Mouse (Mus musculus) heart, postnatal 36 days (tissue): ENCODE data around the gene Ubox5. TPM values are rescaled to one million over a fixed set of nuclear protein-coding genes. Genes with fewer than 3 reads are reported as not detected.
"Not testable (repeated sequence)": the region's sequence is repeated elsewhere in the genome, so short reads cannot be mapped to it uniquely, and the experiment has no call there.

ENCODE experiments used
- DNase-seq, 2 experiments: peaks; one replicate each; pipeline ENCODE4 v3.0.0; 2021 to 2022
- intact Hi-C: fragments of 180-260 bp; cut with DNase I; formaldehyde crosslinking; loops from one replicate; pipeline ENCODE4 v1.15.1; 2025
- total RNA-seq, 2 experiments: library from RNA; stranded (reverse); gene quantifications; 2 replicates each; pipeline ENCODE4 v1.2.3; 2021

Ubox5 gene
- total RNA-seq, 2 experiments from 2014 or later, result 3.7 to 4.1 TPM

- intact Hi-C loops, result no loop called here
- DNase-seq, result no peak
Observed at GRCm38 (mm10) chr2:130579791-130580190, 50.0 kb downstream of the Ubox5 start.

GRCm38 (mm10) chr2:130578148-130578547, 51.7 kb downstream of the Ubox5 start:
- intact Hi-C loops, result no loop called here
- DNase-seq, result peak; percentile 47 to 71

DNA sequence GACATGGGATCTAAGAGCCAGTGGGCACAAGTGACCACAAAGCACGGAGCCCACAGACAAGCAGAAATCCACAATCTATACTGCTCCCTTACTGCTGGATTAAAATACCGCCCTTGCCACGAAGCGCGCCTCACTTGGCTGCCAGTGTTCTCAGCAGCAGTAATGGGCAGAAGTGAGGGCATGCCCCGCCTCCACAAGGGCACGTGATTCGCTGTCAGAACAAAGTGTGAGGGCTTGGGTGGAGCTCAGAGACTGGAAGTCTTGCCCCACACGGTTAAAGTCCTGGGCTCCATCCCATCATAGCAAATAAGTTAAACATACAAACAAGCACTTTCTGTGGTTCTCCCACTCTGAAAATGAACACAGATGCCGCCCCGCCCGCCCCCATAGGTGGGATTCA, 52.2 kb downstream of the Ubox5 start:
- DNase-seq, result peak; percentile 34 to 51
- intact Hi-C loops, result no loop called here

- DNase-seq, result no peak
- intact Hi-C loops, result no loop called here
Observed at GRCm38 (mm10) chr2:130577021-130577420, 52.8 kb downstream of the Ubox5 start.

DNA sequence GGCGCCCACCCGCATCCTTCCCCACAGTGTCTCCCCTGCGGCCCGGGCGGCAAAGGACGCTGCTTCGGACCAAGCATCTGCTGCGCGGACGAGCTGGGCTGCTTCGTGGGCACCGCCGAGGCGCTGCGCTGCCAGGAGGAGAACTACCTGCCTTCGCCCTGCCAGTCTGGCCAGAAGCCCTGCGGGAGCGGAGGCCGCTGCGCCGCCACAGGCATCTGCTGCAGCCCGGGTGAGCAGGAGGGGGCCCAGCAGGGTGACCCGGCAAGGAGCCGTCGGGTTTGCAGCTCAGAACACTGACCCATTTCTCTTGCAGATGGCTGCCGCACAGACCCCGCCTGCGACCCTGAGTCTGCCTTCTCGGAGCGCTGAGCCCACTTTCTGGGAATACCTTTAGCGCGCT, 53.3 kb downstream of the Ubox5 start:
- DNase-seq, result peak in 1 of 2 experiments; percentile 22
- intact Hi-C loops, result not testable (repeated sequence)

DNA sequence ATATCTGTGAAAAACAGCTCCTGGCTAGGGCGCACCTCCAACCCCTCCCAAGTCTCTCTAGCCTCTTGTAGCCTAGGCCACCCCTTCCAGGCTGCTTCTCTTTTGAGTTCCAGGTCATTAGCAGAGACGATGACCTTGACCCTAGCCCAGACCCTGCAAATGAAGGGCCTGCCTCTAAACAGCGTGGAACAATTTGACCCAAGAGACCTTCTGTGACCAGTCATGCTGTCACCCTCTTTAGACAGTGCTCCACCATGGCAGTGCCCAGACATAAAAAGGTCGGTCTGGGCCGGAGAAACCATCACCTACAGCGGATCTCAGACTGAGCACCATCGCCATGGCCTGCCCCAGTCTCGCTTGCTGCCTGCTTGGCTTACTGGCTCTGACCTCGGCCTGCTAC, 54.0 kb downstream of the Ubox5 start, which contains the start of gene Oxt:
Gene Oxt, plus strand, starts transcription at position 301 of the 400 bp plus-strand sequence.
- no peak for DNase-seq

GRCm38 (mm10) chr2:130574960-130575359, 54.9 kb downstream of the Ubox5 start:
- DNase-seq, result no peak
- intact Hi-C loops, result no loop called here

More for the DNA sequence above, 54.0 kb downstream of the Ubox5 start, which contains the start of gene Oxt:
- intact Hi-C loops, result no loop called here

GRCm38 (mm10) chr2:130569926-130570325, 59.9 kb downstream of the Ubox5 start:
- intact Hi-C loops, result no loop called here
- DNase-seq, result no peak

DNA sequence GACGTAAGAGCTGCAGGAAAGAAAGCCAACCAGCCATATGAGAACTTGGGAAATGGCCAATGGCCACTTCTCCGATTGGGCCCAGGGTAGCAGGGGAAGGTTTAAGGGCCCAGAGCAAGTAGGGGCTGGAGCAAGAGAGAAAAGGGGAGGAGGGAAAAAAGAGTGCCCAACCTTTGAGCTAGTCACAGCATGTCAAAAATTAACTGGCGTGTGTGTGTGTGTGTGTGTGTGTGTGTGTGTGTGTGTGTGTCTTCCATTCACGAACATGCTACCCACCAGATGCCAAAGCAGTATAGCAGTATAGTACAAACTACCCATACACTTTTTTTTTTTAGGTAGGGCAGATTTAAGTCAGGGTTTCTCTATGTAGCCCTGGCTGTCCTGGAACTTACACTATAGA, 60.9 kb downstream of the Ubox5 start:
- intact Hi-C loops, result no loop called here
- no peak for DNase-seq

- no peak for DNase-seq
- intact Hi-C loops, result loop anchor here (2.0 to 5.0 kb wide), 2 partner anchors 34 to 97 kb away; partner anchors contain the start of gene Ddrgk1
Observed at GRCm38 (mm10) chr2:130564983-130565382, 64.9 kb downstream of the Ubox5 start.

GRCm38 (mm10) chr2:130564063-130564462, 65.8 kb downstream of the Ubox5 start:
- no peak for DNase-seq
- intact Hi-C loops, result loop anchor here (2.0 to 5.0 kb wide), 2 partner anchors 35 to 98 kb away; partner anchors contain the start of gene Ddrgk1

DNA sequence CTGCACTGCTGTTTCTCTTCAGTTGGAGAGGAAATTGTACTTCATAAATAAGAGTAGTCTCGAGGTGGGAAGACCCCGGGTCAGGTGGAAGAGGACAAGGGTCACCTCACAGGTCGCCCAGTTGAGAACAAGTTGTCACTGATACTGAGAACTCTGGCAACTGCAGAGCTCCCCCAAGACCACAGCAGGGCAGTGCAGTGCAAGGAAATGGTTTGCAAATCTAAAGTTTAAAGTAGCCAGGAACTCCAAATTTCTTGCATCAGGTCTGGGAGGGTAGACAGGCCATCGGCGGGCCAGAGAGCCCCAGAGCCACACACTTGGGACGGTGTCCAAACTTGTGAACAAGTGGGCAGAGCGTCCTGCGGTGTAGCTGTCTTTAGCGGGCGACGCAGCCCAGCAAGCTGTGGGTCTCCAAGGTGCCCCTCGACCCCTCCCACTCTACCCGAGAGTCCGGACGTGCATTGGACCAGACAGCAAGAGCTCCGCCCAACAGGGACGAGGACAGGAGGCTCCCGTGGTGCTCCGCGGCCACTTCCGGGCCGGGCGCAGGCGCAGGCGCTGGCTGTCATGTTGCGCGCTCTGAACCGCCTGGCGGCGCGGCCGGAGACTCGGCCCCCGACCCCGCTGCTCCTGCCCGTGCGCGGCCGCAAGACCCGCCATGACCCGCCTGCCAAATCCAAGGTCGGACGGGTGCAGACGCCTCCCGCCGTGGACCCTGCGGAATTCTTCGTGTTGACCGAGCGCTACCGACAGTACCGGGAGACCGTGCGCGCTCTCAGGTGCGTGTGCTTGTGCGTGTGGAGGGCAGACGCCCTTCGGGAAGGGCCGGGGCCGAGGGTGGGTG, 66.4 kb downstream of the Ubox5 start, which contains the start of gene Mrps26:
Gene Mrps26, plus strand, starts transcription at position 531 of the 844 bp plus-strand sequence.
- DNase-seq, result peak; percentile 88 to 90
- intact Hi-C loops, result loop anchor here (2.0 to 5.0 kb wide), 2 partner anchors 35 to 99 kb away; partner anchors contain the start of gene Ddrgk1

- intact Hi-C loops, result no loop called here
- no peak for DNase-seq
Observed at GRCm38 (mm10) chr2:130558015-130558414, 71.8 kb downstream of the Ubox5 start.

- intact Hi-C loops, result no loop called here
Observed at GRCm38 (mm10) chr2:130557462-130557861, 72.4 kb downstream of the Ubox5 start.

GRCm38 (mm10) chr2:130556292-130556691, 73.5 kb downstream of the Ubox5 start:
- DNase-seq, result no peak
- intact Hi-C loops, result no loop called here

More at GRCm38 (mm10) chr2:130557462-130557861, 72.4 kb downstream of the Ubox5 start:
- no peak for DNase-seq

GRCm38 (mm10) chr2:130554841-130555240, 75.0 kb downstream of the Ubox5 start:
- DNase-seq, result no peak

DNA sequence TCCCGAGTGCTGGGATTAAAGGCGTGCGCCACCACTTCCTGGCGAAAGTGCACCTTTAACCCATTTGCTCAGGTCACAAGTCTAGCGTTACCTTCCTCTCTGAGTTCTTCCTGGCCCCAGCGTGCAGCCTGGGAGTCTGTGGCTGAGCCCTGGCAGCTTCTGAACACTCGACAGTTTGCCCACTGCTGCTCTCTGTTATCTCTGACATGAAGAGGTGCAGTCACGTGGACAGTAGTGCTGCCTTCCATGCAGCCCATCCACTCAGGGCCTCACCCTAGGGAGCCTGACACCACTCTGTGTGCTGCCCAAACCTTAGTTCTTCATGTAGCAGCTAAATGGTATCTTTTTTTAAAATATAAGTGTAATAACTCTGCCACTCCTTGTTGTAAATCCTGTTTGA, 82.9 kb downstream of the Ubox5 start:
- intact Hi-C loops, result no loop called here
- DNase-seq, result no peak

More at GRCm38 (mm10) chr2:130554841-130555240, 75.0 kb downstream of the Ubox5 start:
- intact Hi-C loops, result no loop called here

DNA sequence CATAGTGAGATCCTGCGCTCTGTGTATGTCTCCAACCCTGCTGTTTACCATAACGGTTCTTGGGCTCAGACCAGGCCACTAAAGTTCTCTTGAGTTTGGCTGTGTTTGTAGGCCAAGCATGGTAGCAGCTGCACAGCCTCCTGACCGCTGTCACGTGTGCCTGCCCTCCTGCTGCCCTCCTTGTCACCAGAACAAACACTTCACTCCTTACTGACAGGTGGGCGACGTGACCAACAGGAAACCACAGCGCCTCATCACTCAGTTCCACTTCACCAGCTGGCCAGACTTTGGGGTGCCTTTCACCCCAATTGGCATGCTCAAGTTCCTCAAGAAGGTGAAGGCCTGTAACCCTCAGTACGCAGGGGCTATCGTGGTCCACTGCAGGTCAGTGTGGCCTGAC, 89.6 kb downstream of the Ubox5 start:
- intact Hi-C loops, result no loop called here
- DNase-seq, result no peak
